Mouse (Mus musculus) left cerebral cortex, postnatal 14 days (tissue): ENCODE data around the gene Yeats2. TPM values are rescaled to one million over a fixed set of nuclear protein-coding genes. Genes with fewer than 3 reads are reported as not detected.
A peak's percentile ranks its signal among the peaks of the same experiment; 100 is the strongest.
"Not testable (repeated sequence)": the region's sequence is repeated elsewhere in the genome, so short reads cannot be mapped to it uniquely, and the experiment has no call there.

ENCODE experiments used
- DNase-seq, 2 experiments: peaks; one replicate each; pipeline ENCODE4 v3.0.0; 2021 to 2022; ENCODE audit warnings: low spot score in 2 of 2, mixed read lengths in 1 of 2
- intact Hi-C: fragments of 180-260 bp; cut with DNase I; formaldehyde crosslinking; loops from one replicate; pipeline ENCODE4 v1.15.1; 2025
- long read RNA-seq, 2 experiments: library from polyadenylated mRNA; stranded (forward); transcript quantifications; one replicate each; pipeline ENCODE4 v2.0.0; 2021
- total RNA-seq, 2 experiments: library from RNA; stranded (reverse); gene quantifications; 2 replicates each; pipeline ENCODE4 v1.2.3; 2021

Yeats2 gene
- 10 to 100 TPM; 36.3 to 39.0 TPM for total RNA-seq
- long read RNA-seq, experiment 1, partial matches to known transcripts, result 1 of 8 reads
- long read RNA-seq, experiment 1, other reads (novel, unspliced or antisense), result 7 of 8 reads
- long read RNA-seq, experiment 2, partial matches to known transcripts, result 6 of 9 reads
- long read RNA-seq, experiment 2, other reads (novel, unspliced or antisense), result 3 of 9 reads

DNA sequence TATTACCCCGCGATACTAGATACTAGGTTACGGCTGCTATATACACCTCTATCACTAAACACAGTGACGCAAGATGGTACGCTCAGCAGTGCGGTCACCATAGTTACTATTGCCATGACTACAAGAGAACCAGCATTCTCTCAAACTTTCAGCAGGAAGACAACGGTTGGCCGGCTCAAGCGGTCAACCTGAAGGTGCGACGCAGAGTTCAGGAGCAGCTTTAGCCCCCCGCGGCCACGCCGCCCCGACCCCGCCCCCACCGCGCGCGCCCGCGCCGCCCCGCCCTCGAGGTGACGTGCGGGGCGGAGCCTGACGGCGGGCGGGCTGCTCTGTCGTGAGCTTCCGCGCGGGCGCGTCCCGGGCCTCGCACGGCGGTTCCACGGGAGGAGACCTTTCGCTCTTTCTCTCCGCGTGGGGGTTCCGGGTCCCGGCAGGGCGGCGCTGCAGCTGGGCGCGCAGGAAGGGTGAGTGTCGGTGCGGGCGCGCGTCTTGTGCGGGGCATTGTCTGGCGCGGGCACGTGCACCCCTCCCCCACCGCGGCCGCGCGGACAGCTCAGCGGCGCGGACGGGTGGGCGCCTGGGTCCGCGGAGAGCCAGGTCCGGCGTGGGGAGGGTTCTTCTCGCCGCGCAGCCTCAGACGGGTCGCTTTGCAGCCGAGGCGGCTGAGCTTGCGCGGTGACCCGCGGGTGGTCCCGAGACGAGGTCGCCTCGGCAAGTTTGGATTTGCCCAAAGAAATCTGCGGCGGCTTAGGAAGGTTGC is at the start of gene Yeats2:
Gene Yeats2 (plus strand): TSS at position 292 of the 760 bp plus-strand sequence.
- DNase-seq, result peak; percentile 78 to 80
- intact Hi-C loops, result no loop called here

DNA sequence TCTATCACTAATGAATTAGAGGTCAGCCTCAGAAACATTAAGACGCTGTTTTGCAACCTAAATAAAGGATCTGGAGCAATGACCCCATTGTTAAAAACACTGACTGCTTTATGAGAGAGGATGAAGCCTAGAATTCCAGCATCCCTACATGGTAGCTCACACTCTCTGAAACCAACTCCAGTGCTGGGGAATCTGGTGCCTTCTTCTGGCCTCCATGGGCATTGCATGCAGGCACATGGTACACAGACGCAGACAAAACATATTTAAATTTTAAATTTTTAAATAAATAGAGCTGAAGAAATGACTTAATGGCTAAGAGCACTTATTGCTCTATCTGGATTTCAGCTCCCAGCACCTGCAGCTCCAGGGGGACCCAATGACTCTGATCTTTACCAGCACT is 44.9 kb upstream of the Yeats2 start:
- DNase-seq, result no peak
- intact Hi-C loops, result no loop called here

DNA sequence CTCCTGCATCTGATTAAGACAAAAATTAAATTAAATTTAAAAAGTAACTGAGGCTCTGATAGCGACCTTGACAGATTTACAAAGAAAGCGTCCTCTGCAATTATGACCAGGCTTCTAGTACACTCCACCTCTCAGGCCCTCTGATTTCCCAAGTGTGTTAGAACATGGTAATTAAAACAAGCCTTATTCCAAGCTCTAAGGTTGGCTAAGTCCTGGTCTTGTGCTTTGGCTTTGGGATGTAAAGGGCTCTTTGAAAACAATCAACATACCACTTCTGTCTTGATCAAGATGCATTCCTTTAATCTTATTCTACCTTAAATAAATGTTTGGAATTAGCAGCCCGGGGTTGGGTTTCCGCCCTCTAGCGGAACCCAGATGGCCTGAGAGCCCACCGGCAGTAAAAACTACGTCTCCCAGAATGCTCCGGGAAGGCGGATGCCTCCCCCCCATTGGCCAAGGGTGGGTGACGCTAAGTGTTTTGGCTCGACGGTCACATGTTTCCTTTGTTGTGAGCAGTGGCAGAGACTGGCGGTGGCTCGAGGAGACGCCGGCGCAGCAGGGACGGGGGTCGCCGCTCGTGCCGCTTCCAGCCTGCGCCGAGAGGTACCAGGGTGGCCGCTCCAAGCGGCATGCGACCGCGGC is 43.7 kb upstream of the Yeats2 start, which contains the start of gene Klhl24:
Gene Klhl24 (plus strand): TSS at position 474 of the 642 bp plus-strand sequence.
- peak; percentile 94 to 97 for DNase-seq
- intact Hi-C loops, result no loop called here

DNA sequence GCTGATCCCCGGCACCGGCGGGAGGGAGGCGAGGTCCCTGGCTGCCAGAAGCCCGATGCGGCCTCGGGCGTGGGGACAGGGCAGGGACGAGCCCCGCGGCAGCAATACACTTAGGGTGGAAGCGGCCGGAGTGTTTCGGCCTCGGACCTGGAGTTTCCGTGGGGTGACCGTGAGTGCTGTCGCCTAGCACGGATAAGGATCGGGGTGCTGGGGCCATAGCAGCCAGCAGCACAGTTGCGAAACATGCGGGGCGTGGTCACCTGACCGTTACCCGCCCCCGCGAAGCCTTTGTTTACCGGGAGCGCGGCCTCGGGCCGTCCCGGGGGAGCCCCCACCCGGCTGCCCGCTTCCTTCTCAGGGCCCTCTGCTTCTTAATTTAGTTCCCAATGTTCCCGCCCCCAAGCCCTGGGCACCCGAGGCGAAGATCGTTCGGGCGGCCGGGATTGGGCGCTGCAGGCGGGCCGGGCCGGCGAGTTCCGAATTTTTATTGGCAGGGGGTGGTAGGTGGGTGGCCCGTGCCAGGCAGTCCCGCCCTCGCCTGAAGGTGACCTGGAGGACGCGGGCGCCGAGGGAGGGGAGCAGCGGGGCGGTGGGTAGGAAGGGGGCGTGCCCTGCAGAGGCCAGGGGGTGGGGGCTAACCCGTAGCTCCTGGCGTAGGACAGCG is 43.0 kb upstream of the Yeats2 start:
- intact Hi-C loops, result no loop called here
- peak; percentile 88 to 89 for DNase-seq

DNA sequence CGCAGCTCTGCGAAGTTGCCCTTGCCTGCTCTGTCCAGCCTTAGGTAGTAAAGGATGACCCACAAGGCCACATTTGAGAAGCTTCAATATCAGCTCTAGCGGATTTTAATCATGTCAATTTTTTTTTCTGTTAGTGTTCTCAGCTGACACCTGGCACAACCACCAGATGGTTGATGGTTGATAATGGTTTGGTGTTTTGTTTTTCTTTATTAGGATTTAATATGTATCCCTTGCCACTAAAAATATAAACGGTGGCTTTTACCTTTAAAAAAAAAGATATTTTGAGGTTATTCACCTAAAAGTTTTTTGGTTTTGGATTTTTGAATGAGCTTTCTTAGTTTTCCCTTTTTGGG is 42.5 kb upstream of the Yeats2 start:
- DNase-seq, result no peak
- intact Hi-C loops, result no loop called here

DNA sequence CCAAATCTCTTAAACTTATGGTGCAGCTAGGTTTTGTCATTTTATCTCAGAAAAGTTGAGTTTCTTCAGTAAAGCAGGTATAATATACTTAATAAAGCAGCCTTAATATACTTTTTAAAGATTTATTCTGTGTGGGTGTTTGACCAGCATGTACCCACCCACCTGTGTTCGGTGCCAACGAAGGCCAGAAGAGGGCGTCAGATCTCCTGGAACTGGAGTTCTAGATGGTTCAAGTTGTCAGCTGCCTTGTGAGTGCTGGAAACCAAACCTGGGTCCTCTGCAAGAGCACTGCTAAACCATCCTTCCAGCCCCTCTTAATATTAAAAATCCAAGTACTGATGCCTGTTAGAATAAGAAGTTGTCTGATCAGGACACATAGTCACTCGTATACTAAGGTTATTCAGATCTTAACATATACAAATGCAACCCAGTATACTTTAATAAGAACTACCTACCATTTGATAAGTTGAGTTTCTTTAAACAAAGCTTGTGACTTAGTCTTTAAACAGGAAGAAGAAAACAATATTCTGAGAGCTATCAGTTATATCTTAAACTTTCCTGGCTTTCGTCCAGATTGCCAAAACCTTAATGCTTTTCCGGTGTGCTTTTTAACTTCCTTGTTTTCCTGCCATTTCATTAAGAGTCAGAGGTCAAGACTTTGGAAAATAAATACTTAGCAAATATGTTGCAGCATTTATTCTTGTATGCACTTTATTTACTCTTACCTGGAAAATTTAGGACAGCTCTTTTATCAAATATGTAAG is 41.8 kb upstream of the Yeats2 start:
- intact Hi-C loops, result no loop called here
- peak in 1 of 2 experiments; percentile 29 for DNase-seq

DNA sequence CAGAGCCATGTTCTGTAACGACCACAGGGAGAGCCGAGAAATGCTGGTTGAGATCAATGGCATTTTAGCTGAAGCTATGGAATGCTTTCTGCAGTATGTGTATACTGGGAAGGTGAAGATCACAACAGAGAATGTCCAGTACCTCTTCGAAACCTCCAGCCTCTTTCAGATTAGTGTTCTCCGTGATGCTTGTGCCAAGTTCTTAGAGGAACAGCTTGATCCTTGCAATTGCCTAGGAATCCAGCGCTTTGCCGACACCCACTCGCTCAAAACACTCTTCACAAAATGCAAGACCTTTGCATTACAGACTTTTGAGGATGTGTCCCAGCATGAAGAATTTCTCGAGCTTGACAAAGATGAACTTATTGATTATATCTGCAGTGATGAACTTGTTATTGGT is 33.9 kb upstream of the Yeats2 start:
- peak in 1 of 2 experiments; percentile 38 for DNase-seq
- intact Hi-C loops, result no loop called here

DNA sequence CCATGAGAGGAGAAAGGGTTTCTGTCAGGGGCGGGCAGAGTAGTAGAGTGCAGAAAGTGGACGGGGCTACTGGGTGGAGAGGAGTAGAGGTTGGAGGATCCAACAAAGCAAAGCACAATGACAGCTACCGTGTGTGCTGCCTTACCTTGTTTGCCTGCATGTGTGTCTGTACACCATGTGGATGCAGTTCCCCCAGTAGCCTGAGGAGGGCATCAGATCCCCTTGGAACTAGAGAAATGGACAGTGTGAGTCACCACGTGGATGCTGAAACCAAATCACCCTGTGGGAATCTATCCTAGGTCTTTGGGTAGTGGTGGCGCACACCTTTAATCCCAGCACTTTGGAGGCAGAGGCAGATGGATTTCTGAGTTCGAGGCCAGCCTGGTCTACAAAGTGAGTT is 31.9 kb upstream of the Yeats2 start:
- intact Hi-C loops, result no loop called here

DNA sequence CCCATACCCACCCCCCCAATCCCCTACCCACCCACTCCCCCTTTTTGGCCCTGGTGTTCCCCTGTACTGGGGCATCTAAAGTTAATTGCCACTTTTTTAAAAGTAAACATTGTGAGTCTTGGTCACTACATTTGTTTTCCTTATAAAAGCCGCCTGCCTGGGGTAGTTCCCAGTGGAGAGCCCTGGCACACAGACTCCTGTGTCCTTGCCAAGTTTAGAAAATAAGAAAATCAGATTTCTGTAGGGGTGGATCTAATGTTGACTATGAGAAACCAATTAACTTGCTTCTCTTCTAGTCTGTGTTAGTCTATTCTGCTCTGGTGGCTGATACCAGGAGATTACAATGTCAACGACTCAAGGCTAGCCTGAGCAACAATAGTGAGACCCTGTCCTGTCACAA is 28.2 kb upstream of the Yeats2 start:
- DNase-seq, result no peak
- intact Hi-C loops, result no loop called here

More for the DNA sequence above, 31.9 kb upstream of the Yeats2 start:
- no peak for DNase-seq

DNA sequence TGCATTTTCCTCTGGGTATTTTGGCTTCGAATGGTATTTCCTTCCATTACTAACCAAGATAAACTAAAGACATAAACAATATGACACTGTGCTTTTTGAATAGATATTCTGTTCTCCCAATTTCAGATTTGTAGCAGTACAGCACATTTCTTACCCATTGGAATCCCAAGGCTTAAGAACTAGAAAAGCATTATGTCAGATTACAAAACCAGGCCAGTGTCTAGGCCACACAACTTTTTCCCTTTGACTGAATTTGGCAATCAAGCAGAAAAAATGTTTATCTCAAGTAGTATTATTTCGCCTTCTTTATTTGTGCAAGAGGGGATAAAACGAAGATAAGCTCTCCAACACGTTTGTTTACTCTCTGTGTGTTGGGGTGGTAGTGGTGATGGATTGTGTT is 24.8 kb upstream of the Yeats2 start:
- intact Hi-C loops, result no loop called here
- no peak for DNase-seq

DNA sequence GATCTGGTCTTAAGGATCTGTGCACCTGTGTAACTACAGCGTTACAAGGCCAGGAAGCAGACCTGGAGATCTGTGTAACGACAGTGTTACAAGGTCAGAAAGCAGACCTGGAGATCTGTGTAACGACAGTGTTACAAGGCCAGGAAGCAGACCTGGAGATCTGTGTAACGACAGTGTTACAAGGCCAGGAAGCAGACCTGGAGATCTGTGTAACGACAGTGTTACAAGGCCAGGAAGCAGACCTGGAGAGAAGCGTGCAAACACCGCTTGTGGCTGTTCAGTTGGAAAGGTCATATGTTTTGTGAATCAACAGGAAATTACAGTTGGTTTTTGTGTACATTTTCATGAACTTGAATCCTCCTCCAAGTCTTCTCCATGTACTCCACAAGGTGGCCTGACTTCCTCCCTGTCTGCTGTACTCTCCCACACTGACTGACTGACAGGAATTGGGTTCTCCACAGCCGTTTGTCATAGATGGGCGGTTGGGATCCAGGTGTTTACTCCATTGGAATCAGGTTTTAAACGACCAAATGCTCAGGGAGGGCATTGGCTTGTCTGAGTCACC is 14.5 kb upstream of the Yeats2 start:
- DNase-seq, intact Hi-C loops: not testable (repeated sequence)

DNA sequence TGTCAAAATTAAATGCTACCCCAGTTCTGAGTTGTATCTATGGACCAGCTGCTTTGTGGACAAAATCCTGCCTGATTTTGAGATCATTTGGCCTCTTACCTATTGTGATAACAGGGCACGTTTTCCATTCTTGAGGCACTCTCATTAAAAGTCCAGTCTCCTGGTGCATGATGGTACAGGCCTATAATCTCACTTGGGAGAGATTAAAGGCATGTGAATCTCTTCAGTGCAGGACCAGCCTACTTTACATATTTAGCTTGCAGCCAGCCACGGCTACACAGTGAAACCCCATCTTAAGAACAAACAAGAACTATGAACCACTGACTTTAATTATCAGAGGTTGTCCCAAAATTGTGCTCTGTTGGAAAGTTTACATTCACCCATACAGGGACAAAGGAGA is 10.5 kb upstream of the Yeats2 start:
- intact Hi-C loops, result no loop called here
- DNase-seq, result no peak

DNA sequence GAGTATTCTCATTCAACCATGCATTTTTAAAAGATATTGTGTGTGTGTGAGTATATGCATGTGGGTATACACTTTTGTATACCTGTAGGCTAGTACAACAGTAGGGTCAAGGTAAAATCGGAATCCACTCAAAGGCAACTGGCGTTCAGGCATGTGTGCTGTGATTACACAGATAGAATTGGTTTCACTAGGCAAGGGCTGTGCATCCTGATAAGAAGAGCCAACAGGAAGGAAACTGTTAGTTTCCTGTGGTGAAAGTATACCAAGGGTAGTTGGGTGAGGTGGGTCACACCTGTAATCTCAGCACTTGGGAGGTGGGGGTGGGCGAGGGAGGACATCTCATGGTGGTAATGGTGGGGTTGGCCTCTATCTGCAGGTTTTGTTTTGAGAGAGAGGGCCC is 3.7 kb downstream of the Yeats2 start:
- intact Hi-C loops, result no loop called here
- no peak for DNase-seq

DNA sequence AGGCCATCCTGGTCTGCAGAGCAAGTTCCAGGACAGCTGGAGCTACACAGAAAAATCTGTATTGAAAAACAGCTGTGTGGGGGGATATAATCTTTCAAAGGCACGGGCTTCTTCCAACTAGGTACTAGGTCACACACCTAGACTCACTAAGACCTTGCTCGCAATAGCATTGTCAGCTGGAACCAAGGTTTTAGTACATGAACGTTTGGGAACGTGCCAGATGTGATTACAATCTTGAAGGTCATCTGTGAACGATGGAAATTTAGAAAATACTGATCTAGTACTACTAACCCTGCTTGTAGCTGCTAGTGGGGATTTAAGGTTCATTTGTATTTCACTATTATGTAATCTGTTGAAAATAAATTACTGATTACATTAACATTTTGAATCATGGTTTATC is 11.1 kb downstream of the Yeats2 start:
- intact Hi-C loops, result no loop called here
- no peak for DNase-seq

DNA sequence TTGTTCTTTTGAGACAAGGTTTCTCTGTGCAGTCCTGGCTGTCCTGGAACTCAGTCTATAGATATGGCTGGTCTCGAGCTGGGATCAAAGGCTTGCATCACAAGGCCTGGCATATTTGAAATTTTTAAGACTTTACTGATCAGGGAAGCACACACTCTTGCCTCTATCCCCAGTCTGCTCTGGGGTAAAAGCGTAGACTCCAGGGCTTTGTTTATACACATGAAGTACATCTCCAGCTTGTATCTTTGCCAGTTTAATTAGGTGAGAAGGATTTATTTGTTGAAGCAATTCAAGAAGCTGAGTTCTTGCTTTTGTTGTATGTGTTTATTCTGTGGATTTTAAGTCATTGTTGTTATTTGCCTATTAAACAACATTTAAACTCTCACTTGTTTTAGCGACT is 12.9 kb downstream of the Yeats2 start:
- no peak for DNase-seq
- intact Hi-C loops, result no loop called here

DNA sequence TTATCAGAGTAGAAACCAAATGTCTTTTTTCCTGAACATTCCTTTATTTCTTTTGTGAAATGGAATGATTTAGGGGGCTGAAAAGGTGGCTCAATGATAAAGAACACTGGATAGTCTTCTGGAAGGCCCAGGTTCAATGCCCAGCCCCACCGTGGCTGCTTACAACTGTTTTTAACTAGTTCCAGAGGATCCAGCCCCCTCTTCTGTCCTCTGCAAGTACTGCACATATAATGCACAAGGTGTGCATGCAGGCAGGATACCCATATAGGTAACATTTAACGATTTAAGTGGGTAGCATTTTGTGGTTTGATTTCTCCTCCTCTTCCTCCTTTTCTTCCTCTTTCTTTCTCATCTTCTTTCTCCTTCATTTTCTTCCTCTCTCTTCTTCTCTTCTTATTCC is 19.3 kb downstream of the Yeats2 start:
- intact Hi-C loops, result no loop called here
- DNase-seq, result no peak

DNA sequence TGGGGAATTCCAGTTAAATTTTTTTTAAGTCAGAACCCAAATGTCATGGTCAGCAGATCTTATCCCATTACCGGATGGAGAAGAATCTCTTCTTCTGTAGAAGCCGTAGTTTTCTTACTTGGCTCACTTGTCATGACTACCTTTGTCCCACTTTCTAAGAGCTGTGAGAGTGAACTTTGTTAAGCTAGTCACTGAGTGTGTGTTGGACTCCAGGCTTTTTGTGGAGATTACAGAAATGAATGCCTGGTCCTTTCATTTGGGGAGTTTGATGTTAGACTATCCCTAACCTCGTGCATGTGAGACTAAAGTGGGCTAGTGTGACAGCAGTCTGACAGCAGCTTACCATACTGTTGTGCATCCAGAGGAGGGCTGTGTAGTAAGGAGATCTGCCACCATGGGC is 28.2 kb downstream of the Yeats2 start:
- intact Hi-C loops, result no loop called here
- no peak for DNase-seq

DNA sequence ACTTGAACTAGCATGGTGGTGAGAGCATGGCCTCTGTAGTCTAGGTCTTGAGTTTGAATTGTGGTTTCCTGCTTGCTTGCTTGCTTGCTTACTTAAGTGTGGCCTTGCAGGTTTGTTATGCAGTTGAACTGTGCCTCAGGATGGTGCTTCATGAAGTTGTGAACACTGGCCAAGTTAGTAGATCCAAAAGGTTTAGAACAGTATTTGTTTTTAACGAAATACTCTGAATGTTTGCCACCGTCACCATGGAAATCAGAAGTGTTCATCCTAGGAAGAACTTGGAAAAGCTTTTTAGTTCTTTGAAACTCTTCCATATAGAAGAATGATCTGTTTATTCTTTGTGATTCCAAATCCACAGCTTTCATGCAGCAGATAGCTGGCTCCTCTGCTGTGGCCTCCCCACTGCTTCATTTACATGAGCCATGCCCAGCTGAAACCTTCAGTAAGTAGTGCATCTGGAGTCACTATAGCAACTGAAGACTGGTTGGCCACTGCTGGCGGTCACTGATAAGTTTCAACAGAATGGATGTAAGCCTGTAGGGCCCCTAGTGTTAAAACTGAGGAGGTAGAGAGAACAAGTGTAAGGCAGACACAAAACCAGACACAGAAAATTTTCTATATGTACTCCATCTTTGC is 28.7 kb downstream of the Yeats2 start:
- intact Hi-C loops, result no loop called here
- DNase-seq, result peak in 1 of 2 experiments; percentile 41
